Mouse (Mus musculus): Measurements from ENCODE around the gene Tent5d. TPM values are rescaled to one million over a fixed set of nuclear protein-coding genes. Genes with fewer than 3 reads are reported as not detected.

The Tent5d gene
- polyA plus RNA-seq, 1 experiment from 2014 or later, result not detected

Other genes with a start within 250 kb of the Tent5d start
- 0.05 and 0.16 TPM in 2 replicates for gene Tbx22, start 124.6 kb upstream of the Tent5d start, polyA plus RNA-seq (2015; fragmentation: Nextera tagmentation; extraction: Ambion mirVana)
- gene 2610002M06Rik, start 23.7 kb downstream of the Tent5d start, polyA plus RNA-seq (2015; fragmentation: Nextera tagmentation; extraction: Ambion mirVana), result 20.2 and 20.3 TPM in 2 replicates
- gene Gm732, start 155.9 kb downstream of the Tent5d start, polyA plus RNA-seq (2015; fragmentation: Nextera tagmentation; extraction: Ambion mirVana), result not detected in 2 replicates